In the genomic region with DNA sequence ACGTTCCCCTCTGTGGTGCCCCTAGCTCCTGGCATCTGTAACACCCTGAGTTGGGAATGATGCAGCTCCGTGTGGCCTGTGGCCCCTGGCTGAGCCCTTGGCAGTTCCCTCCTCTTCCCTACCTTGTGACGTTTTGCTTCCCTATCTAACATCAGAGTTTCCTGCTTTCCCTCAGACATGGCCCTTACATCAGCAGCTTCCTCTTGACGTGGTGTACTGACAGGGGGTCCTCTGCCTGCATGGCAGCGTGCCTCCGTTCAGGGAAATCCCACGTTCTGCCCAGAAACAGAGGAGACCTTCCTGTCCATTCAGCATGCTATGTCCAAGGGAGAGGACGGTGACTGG, we compare ENCODE assay signal across 14 mouse cellular contexts.
DNase-seq lines count a peak whose midpoint lies in the region; ATAC-seq and TF ChIP-seq lines count a peak whose summit lies in the region.
"Had no signal": no experiment of that assay in that cellular context is flagged by ENCODE, and none has a peak within 500 bp of the region (broad histone marks: within the 10 kb centered on the region; RNA-seq: fewer than 3 reads in every experiment).

No protein-coding gene starts in this region.

- peaks cover 33% of the 10 kb centered on the region for H3K4me1 ChIP-seq in forebrain, embryonic 10.5 days
- peaks cover 19% of the 10 kb centered on the region for H3K4me1 ChIP-seq in forebrain, embryonic 12.5 days
- H3K4me1 ChIP-seq in kidney, embryonic 14.5 days (ENCODE audit: control insufficient read depth, insufficient read depth, low read length), result peaks cover 46% of the 10 kb centered on the region
- H3K4me1 ChIP-seq in kidney, embryonic 15.5 days, result peaks cover 70% of the 10 kb centered on the region

- no peak for DNase-seq in forebrain, embryonic 10.5 days (ENCODE audit: extremely low spot score, low spot score)
- DNase-seq in kidney, adult 18-20 months, result no peak
- DNase-seq in lung, postnatal 36 days, result peak; percentile 47
- DNase-seq in layer of hippocampus, adult 2 months (ENCODE audit: low spot score in 2 of 2), result no peak
- no peak for DNase-seq in left cerebral cortex, adult 2 months (ENCODE audit: extremely low spot score in 1 of 2, low spot score in 2 of 2)
- DNase-seq: adrenal gland, adult 2 months; cerebellum, adult 2 months; gastrocnemius, postnatal 14 days; midbrain, embryonic 14.5 days; thymus, postnatal 36 days had no signal

- peak overlapping the region; percentile 41; the same call in 1 of the 2 replicates for H3K27ac ChIP-seq in forebrain, embryonic 10.5 days
- H3K27ac ChIP-seq in forebrain, embryonic 12.5 days, result no peak overlapping the region
- peak overlapping the region; percentile 77; the same call in 1 of the 2 replicates for H3K27ac ChIP-seq in kidney, embryonic 14.5 days (ENCODE audit: low read depth, low read length)
- peak overlapping the region; percentile 91 for H3K27ac ChIP-seq in kidney, embryonic 15.5 days
- H3K27ac ChIP-seq in layer of hippocampus, adult 2 months, result no peak overlapping the region
- H3K27ac ChIP-seq in left cerebral cortex, adult 2 months, result no peak overlapping the region
- H3K27ac ChIP-seq: neural tube, embryonic 15.5 days had no signal

- TF ChIP-seq CTCF in layer of hippocampus, adult 2 months (conservative IDR thresholded peaks at IDR 0.05), result no peak
- no peak for TF ChIP-seq CTCF in left cerebral cortex, adult 2 months (IDR thresholded peaks at IDR 0.05)

- no peak for ATAC-seq in forebrain, embryonic 12.5 days (ENCODE audit: low FRiP score)
- no peak for ATAC-seq in kidney, embryonic 14.5 days (ENCODE audit: low FRiP score, low TSS enrichment)
- peak; percentile 29 for ATAC-seq in kidney, embryonic 15.5 days (replicated peaks; ENCODE audit: low FRiP score)

- no peak overlapping the region for H3K9ac ChIP-seq in forebrain, embryonic 12.5 days
- no peak overlapping the region for H3K9ac ChIP-seq in kidney, embryonic 14.5 days (ENCODE audit: low read depth, low read length)
- H3K9ac ChIP-seq in kidney, embryonic 15.5 days, result 0 out of 2 replicates have a peak overlapping the region, but pooled peaks have one; percentile 10
- H3K9ac ChIP-seq: neural tube, embryonic 15.5 days had no signal

- H3K4me2 ChIP-seq in forebrain, embryonic 12.5 days, result no peak overlapping the region
- no peak overlapping the region for H3K4me2 ChIP-seq in kidney, embryonic 14.5 days (replicated peaks; ENCODE audit: low read depth, low read length)
- H3K4me2 ChIP-seq in kidney, embryonic 15.5 days, result peak overlapping the region; percentile 40
- H3K4me2 ChIP-seq: neural tube, embryonic 15.5 days had no signal

- no peak overlapping the region for H3K4me3 ChIP-seq in forebrain, embryonic 10.5 days
- H3K4me3 ChIP-seq in forebrain, embryonic 12.5 days (replicated peaks), result no peak overlapping the region
- H3K4me3 ChIP-seq in kidney, embryonic 14.5 days (ENCODE audit: low read length), result no peak overlapping the region
- no peak overlapping the region for H3K4me3 ChIP-seq in kidney, embryonic 15.5 days (replicated peaks)
- H3K4me3 ChIP-seq in layer of hippocampus, adult 2 months, result no peak overlapping the region
- no peak overlapping the region for H3K4me3 ChIP-seq in left cerebral cortex, adult 2 months
- H3K4me3 ChIP-seq: neural tube, embryonic 15.5 days had no signal

- H3K36me3 ChIP-seq in forebrain, embryonic 10.5 days (replicated peaks), result peaks cover 24% of the 10 kb centered on the region; the same call in 1 of the 2 replicates
- H3K36me3 ChIP-seq in forebrain, embryonic 12.5 days (replicated peaks), result no peaks in the 10 kb centered on the region
- no peaks in the 10 kb centered on the region for H3K36me3 ChIP-seq in kidney, embryonic 14.5 days (ENCODE audit: control insufficient read depth, insufficient read depth, low read length)
- H3K36me3 ChIP-seq in kidney, embryonic 15.5 days, result no peaks in the 10 kb centered on the region
- H3K36me3 ChIP-seq: neural tube, embryonic 15.5 days had no signal

- intact Hi-C loops in left cerebral cortex, adult 2 months (cut with DNase I), result no loop called here

- 84% methylated on average over 8 of the region's 8 CpGs for WGBS in forebrain, embryonic 10.5 days
- 84% methylated on average over 8 of the region's 8 CpGs for WGBS in forebrain, embryonic 12.5 days
- 57% methylated on average over 8 of the region's 8 CpGs for WGBS in kidney, embryonic 14.5 days
- 52% methylated on average over 8 of the region's 8 CpGs for WGBS in kidney, embryonic 15.5 days

- H3K27me3 ChIP-seq in forebrain, embryonic 10.5 days (ENCODE audit: poor library complexity, severe bottlenecking), result no peaks in the 10 kb centered on the region
- H3K27me3 ChIP-seq in forebrain, embryonic 12.5 days, result no peaks in the 10 kb centered on the region
- no peaks in the 10 kb centered on the region for H3K27me3 ChIP-seq in kidney, embryonic 14.5 days (ENCODE audit: control insufficient read depth, insufficient read depth, low read length)
- no peaks in the 10 kb centered on the region for H3K27me3 ChIP-seq in kidney, embryonic 15.5 days
- H3K27me3 ChIP-seq: neural tube, embryonic 15.5 days had no signal

- H3K9me3 ChIP-seq in forebrain, embryonic 10.5 days, result no peaks in the 10 kb centered on the region
- H3K9me3 ChIP-seq in forebrain, embryonic 12.5 days, result no peaks in the 10 kb centered on the region
- H3K9me3 ChIP-seq in kidney, embryonic 14.5 days (ENCODE audit: control insufficient read depth, low read length), result no peaks in the 10 kb centered on the region
- H3K9me3 ChIP-seq in kidney, embryonic 15.5 days (replicated peaks), result no peaks in the 10 kb centered on the region
- H3K9me3 ChIP-seq: neural tube, embryonic 15.5 days had no signal

Comparison
In these comparisons a context has a peak if more than half of its experiments do, and no peak if none do; other contexts are left out.
1. H3K27ac ChIP-seq: peak in forebrain, embryonic 10.5 days (single experiment), kidney, embryonic 14.5 days (single experiment) and kidney, embryonic 15.5 days (single experiment); none in forebrain, embryonic 12.5 days (single experiment), layer of hippocampus, adult 2 months (single experiment) and left cerebral cortex, adult 2 months (single experiment).